Mouse (Mus musculus) adipocyte (in vitro differentiated cells): Measurements from ENCODE around the gene Hddc3.
"Not testable (repeated sequence)": the region's sequence is repeated elsewhere in the genome, so short reads cannot be mapped to it uniquely, and the experiment has no call there.

Source experiments
- DNase-seq: peaks from one replicate; pipeline ENCODE4 v3.0.0-alpha.2; 2016; ENCODE audit warnings: low spot score

Gene Hddc3

DNA sequence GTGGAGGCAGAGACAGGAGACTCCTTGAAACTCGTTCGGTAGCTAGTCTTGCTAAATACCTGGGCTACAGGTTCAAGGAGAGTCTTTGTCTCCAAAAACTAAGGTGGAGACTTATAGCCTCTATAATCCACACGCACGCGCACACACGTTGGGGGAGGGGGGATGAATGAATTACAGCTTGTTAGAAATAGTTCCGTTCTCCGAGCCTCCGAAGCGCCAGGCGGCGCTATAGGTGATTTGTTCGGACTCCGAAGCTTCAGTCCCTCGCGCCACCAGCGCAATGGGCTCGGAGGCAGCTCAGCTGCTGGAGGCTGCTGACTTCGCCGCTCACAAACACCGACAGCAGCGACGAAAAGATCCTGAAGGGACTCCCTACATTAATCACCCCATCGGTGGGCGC lies at the start of gene Hddc3:
Gene Hddc3, plus strand, starts transcription at position 247 of the 400 bp plus-strand sequence.
- DNase-seq: peak; percentile 84

GRCm38 (mm10) chr7:80294062-80294763 lies 48.7 kb upstream of the Hddc3 start, which contains the start of gene Prc1:
Gene Prc1 (plus strand): TSS chr7:80294450.
- DNase-seq: peak; percentile 96

- peak; percentile 16 for DNase-seq
Measured at GRCm38 (mm10) chr7:80294764-80295648, 47.9 kb upstream of the Hddc3 start.

- no peak for DNase-seq
Measured at GRCm38 (mm10) chr7:80296462-80296861, 46.4 kb upstream of the Hddc3 start.

DNA sequence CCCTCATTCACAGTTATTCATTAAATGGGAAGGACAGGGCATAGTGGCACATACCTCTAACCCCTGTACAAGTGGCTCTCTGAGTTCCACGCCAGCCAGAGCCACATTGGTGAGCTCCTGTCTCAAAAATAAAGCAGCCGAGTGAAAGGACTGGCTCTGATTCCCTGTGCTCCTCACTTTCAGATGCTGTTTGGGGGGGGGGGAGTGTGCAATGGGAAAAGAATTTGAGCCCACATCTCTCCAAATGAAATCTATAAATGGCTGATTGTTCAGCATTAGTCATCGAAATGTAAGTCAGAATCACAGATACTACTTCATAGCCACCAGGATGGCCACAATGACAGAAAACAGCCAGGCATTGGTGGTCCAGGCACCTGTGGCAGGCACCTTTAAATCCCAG lies 45.9 kb upstream of the Hddc3 start:
- DNase-seq: no peak

DNA sequence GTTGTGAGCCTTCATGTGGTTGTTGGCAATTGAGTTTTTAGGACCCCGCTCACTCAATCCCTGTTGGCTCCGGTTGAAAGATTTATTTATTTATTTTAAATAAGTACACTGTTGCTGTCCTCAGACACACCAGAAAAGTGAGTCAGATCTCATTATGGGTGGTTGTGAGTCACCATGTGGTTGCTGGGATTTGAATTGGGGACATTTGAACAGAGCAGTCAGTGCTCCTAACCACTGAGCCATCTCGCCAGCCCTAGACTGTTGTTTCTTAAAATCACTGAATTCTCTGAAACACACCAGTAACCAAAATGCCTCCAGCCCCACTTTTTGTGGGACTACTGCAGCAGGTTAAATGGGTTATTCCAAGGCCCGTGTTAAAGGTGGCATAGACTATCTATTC lies 44.1 kb upstream of the Hddc3 start:
- DNase-seq: no peak

DNA sequence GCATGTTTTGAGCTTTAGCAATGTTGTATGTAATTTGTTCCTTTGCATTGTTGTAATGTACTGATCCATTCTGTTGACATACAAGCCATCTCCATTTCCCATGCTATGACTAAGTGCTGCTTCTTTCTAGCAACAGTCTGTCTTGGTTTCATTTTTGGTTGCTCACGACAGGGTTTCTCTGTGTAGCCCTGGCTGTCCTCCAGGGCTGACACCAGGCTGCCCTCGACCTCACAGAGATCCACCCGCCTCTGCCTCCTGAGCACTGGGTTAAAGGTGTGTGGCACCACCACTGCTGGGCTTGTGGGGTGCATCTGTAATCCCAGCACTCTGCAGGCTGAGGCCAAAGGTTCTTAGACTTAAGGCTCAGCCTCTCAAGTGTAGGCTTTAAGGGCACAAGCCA lies 43.3 kb upstream of the Hddc3 start:
- DNase-seq: peak; percentile 12

GRCm38 (mm10) chr7:80301522-80301921 lies 41.4 kb upstream of the Hddc3 start:
- no peak for DNase-seq

- DNase-seq: no peak
Measured at GRCm38 (mm10) chr7:80307766-80308165, 35.1 kb upstream of the Hddc3 start.

DNA sequence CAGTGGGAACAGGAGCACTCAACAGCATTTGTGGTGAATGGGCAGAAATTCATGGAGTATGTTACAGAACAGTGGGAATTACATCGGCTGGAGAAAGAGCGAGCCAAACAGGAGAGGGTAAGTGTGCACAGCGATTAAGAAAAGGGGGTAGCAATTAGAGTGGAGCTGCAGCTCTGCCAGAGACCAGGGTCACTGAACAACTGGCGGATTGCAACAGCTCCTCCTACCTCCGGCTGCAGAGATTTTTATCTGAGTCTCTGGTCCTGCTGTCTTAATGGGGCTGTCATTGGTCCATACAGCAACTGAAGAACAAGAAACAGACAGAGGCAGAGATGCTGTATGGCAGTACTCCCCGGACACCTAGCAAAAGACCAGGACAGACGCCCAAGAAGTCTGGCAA lies 32.1 kb upstream of the Hddc3 start:
- DNase-seq: no peak

DNA sequence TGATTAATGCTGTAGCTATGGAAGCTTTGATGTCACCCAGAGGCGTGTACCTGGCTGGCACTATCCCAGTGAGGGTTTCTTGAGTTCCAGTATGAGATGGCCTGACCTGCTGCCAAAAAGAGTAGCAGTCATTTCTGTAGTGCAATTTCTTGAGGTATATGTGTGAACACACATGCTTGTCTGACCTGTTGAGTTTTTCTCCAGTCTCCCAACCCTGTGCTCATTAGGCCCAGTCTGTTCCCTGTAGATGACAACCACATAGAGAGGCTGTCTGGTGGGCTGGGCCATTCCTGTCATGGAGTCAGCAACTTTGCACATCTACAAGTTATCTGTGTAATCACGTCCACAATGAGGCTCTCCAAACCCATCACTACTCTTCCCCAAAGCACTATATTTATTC lies 27.2 kb upstream of the Hddc3 start:
- DNase-seq: no peak

GRCm38 (mm10) chr7:80317439-80318115 lies 25.3 kb upstream of the Hddc3 start:
- no peak for DNase-seq

- no peak for DNase-seq
Measured at GRCm38 (mm10) chr7:80318670-80319069, 24.2 kb upstream of the Hddc3 start.

GRCm38 (mm10) chr7:80319846-80320496 lies 22.9 kb upstream of the Hddc3 start:
- no peak for DNase-seq

DNA sequence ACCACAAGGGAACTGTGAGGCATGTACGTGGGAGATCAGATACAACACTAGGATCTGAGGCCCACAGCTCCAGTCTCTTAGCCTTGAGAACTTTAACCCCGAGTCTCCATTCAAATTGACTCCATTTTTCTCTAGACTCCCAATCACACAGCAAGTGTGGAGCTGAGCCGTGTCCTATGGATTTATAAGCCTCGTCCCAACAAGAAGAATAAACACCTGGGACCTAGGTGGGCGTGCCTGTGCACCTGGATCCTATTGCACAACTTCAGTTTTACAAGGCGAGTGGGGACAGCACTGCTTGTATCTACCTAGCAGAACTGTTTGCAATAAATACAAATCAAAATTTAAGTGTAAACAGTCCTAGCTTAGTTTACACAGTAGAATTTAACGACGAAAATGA lies 19.6 kb upstream of the Hddc3 start:
- DNase-seq: no peak

DNA sequence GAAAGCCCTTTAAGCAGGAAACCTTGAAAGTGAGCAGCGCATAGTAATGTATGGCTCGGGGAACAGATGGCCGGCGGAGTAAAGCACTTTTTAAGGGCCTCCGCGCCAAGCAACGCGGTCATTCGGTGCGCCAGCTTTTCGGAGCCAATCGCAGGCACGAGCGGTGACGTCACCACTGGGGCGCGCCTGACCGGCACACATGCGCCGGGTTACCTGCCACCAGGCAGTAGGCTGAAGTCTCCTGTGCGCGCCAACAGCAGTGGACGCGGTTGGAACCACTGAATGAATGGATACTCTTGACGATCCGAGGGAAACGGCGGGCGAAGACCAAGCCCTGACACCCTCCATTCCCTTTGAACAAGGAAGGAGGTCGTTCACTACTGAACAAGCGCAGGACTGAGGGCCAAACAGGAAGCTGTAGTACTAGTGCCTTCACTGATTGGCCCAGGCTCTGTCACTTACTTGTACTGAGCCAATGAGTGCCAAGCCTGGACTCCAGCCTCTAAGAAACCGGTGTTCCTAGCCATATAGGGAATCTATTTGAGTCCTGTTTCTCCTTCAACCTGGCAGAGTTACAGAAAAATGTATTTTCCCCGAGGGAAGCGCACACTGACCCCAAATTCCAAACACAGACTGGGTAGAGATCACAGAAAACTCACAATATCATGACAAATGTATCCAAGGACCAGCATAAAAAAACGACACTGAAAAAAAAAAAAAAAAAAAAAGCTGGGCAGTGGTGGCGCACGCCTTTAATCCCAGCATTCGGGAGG lies 18.7 kb upstream of the Hddc3 start, which contains the start of gene Rccd1:
Gene Rccd1, minus strand, starts transcription at position 412 of the 773 bp plus-strand sequence.
- DNase-seq: peak; percentile 95

GRCm38 (mm10) chr7:80324816-80325119 lies 18.1 kb upstream of the Hddc3 start:
- not testable (repeated sequence) for DNase-seq

DNA sequence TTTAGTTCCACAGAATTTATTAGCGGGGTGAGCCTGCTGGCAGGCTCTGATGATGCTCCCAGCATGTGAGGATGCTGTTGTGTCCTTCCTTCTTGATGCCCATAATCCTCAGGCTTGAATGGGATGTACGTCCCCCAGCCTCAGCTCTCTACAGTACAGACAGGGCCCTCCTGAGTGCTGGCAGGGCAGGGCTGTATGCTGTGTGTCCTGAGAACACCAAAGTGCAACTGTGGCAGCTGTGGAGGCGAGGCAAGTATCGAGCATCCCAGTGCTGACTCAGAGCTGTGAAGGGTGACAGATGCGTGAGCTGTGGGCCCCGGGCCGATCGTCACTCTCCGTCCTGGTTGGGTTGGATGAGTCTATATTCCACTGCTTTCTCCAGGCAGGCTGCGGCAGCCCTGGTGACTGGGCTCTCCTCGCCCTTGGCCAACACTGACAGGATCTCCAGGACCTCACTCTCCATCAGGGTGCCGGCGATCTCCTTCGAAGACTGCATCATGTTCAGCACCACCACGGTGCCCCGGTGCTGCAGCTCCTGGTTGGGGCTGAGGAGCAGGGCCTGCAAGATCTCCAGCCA lies 17.5 kb upstream of the Hddc3 start:
- DNase-seq: no peak

- DNase-seq: no peak
Measured at GRCm38 (mm10) chr7:80326076-80326475, 16.8 kb upstream of the Hddc3 start.

GRCm38 (mm10) chr7:80330278-80330677 lies 12.6 kb upstream of the Hddc3 start:
- no peak for DNase-seq

GRCm38 (mm10) chr7:80331433-80331832 lies 11.5 kb upstream of the Hddc3 start:
- DNase-seq: no peak
